Mouse (Mus musculus): ENCODE measurements around the gene Glb1. TPM values are rescaled to one million over a fixed set of nuclear protein-coding genes. Genes with fewer than 3 reads are reported as not detected.

The Glb1 gene
- polyA plus RNA-seq, 1 experiment = 22.2 TPM

DNA sequence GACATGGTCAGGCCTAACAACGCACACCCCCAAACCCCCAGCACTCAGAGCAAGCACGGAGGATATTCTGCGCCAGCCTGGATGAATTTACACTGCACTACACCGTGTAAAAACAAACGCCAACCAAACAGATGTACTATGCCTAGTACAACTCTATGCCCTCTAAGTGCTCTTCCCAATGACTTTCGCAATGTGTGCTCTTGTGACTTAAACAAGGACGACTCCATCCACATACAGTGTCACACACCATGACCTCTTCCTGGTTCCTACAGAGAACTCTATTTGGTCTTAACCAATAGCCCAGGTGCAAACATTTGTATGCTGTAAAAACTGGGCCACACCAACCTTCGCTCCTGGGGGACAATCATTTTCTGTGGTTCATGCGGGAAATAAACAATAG is 121.6 kb downstream of the Glb1 start:
- no peaks in the 10 kb centered on the region for H3K4me1 ChIP-seq (ENCODE audit: control insufficient read depth, insufficient read depth, low read length)
- H3K27me3 ChIP-seq (ENCODE audit: control insufficient read depth, insufficient read depth, low read length) = no peaks in the 10 kb centered on the region
- no peak for DNase-seq
- no peak overlapping the region for H3K27ac ChIP-seq (ENCODE audit: insufficient read depth, low read length)
- WGBS = 92% methylated on average over 9 of the region's 9 CpGs
- TF ChIP-seq CTCF (IDR thresholded peaks at IDR 0.05; ENCODE audit: borderline replicate concordance, insufficient read depth, low read depth, low read length) (no peak), POLR2A (IDR thresholded peaks at IDR 0.05; ENCODE audit: borderline replicate concordance, insufficient read depth, low read length) (no peak)
- no peak overlapping the region for H3K4me3 ChIP-seq (replicated peaks; ENCODE audit: insufficient read depth, low read depth, low read length)

Other genes starting within 250 kb of the Glb1 start
- not detected in 2 replicates for gene Bcl2a1c, start 70.9 kb upstream of the Glb1 start, polyA plus RNA-seq (2012; rRNA removed)
- 12.9 and 13.1 TPM in 2 replicates for gene Crtap, start 10.4 kb upstream of the Glb1 start, polyA plus RNA-seq (2012; rRNA removed)
- gene Tmppe, start within 50 bp of the Glb1 start, polyA plus RNA-seq (2012; rRNA removed) = 4.1 and 4.5 TPM in 2 replicates
- gene Ccr4, start 103.8 kb downstream of the Glb1 start, polyA plus RNA-seq (2012; rRNA removed) = not detected in 2 replicates
- gene C130032M10Rik, start 114.6 kb downstream of the Glb1 start, polyA plus RNA-seq (2012; rRNA removed) = not detected in 2 replicates
- 0.03 and 0.05 TPM in 2 replicates for gene Trim71, start 163.3 kb downstream of the Glb1 start, polyA plus RNA-seq (2012; rRNA removed)
- 69.7 and 70.9 TPM in 2 replicates for gene Cnot10, start 239.1 kb downstream of the Glb1 start, polyA plus RNA-seq (2012; rRNA removed)